Mouse (Mus musculus): ENCODE data around the gene Antxr1. TPM values are rescaled to one million over a fixed set of nuclear protein-coding genes. Genes with fewer than 3 reads are reported as not detected.
A peak's percentile ranks its signal among the peaks of the same experiment; 100 is the strongest.
"Not testable (repeated sequence)": the region's sequence is repeated elsewhere in the genome, so short reads cannot be mapped to it uniquely, and the experiment has no call there.

Antxr1 gene
- polyA plus RNA-seq, 1 experiment from 2014 or later = 5.9 TPM

GRCm38 (mm10) chr6:87100297-87101020 is 235.2 kb downstream of the Antxr1 start:
- no peak for ATAC-seq (ENCODE audit: low FRiP score, low TSS enrichment)
- Histone ChIP-seq H3K27me3 (ENCODE audit: control insufficient read depth, insufficient read depth, low read length) (no peaks in the 10 kb centered on the region), H3K4me1 (replicated peaks; ENCODE audit: control insufficient read depth, insufficient read depth) (peaks cover 2% of the 10 kb centered on the region; the same call in 1 of the 2 replicates), H3K9me3 (ENCODE audit: control insufficient read depth, low read length) (no peaks in the 10 kb centered on the region), H3K4me3 (ENCODE audit: low read depth, low read length) (no peak overlapping the region), H3K36me3 (ENCODE audit: control insufficient read depth, insufficient read depth, low read length) (no peaks in the 10 kb centered on the region), H3K27ac (replicated peaks) (peak overlapping the region; percentile 85), H3K9ac (ENCODE audit: low read length) (0 out of 2 replicates have a peak overlapping the region, but pooled peaks have one; percentile 32), H3K4me2 (replicated peaks; ENCODE audit: low read depth) (no peak overlapping the region)
- 72% methylated on average over 9 of the region's 9 CpGs for WGBS
- DNase-seq (ENCODE audit: low spot score) = peak; percentile 13
- TF ChIP-seq CTCF (IDR thresholded peaks at IDR 0.05; ENCODE audit: low read depth) (no peak), EP300 (optimal IDR thresholded peaks at IDR 0.05) (no peak)

GRCm38 (mm10) chr6:87099671-87100296 is 235.8 kb downstream of the Antxr1 start:
- peak overlapping the region; percentile 85 for H3K27ac ChIP-seq (replicated peaks)
- H3K9me3 ChIP-seq (ENCODE audit: control insufficient read depth, low read length) = no peaks in the 10 kb centered on the region
- no peak overlapping the region for H3K4me2 ChIP-seq (replicated peaks; ENCODE audit: low read depth)
- H3K4me1 ChIP-seq (replicated peaks; ENCODE audit: control insufficient read depth, insufficient read depth) = peaks cover 2% of the 10 kb centered on the region; the same call in 1 of the 2 replicates
- TF ChIP-seq EP300 (optimal IDR thresholded peaks at IDR 0.05) = no peak
- no peaks in the 10 kb centered on the region for H3K27me3 ChIP-seq (ENCODE audit: control insufficient read depth, insufficient read depth, low read length)
- DNase-seq (ENCODE audit: low spot score) (no peak), ATAC-seq (ENCODE audit: low FRiP score, low TSS enrichment) (no peak; the same call in 1 of the 2 replicates)
- no peaks in the 10 kb centered on the region for H3K36me3 ChIP-seq (ENCODE audit: control insufficient read depth, insufficient read depth, low read length)
- WGBS = 41% methylated on average over 7 of the region's 7 CpGs
- H3K9ac ChIP-seq (ENCODE audit: low read length) = 0 out of 2 replicates have a peak overlapping the region, but pooled peaks have one; percentile 32
- H3K4me3 ChIP-seq (ENCODE audit: low read depth, low read length) = no peak overlapping the region

- TF ChIP-seq CTCF (IDR thresholded peaks at IDR 0.05; ENCODE audit: low read depth) (no peak), EP300 (optimal IDR thresholded peaks at IDR 0.05) (no peak)
- no peak for DNase-seq (ENCODE audit: low spot score)
- peaks cover 2% of the 10 kb centered on the region; the same call in 1 of the 2 replicates for H3K4me1 ChIP-seq (replicated peaks; ENCODE audit: control insufficient read depth, insufficient read depth)
- WGBS = 21% methylated on average over 3 of the region's 3 CpGs
- H3K9ac ChIP-seq (ENCODE audit: low read length) = no peak overlapping the region
- no peak overlapping the region for H3K4me3 ChIP-seq (ENCODE audit: low read depth, low read length)
- peak overlapping the region; percentile 40; the same call in 1 of the 2 replicates for H3K27ac ChIP-seq (replicated peaks)
- no peak for ATAC-seq (ENCODE audit: low FRiP score, low TSS enrichment)
- H3K27me3 ChIP-seq (ENCODE audit: control insufficient read depth, insufficient read depth, low read length) = no peaks in the 10 kb centered on the region
- H3K9me3 ChIP-seq (ENCODE audit: control insufficient read depth, low read length) = no peaks in the 10 kb centered on the region
- no peaks in the 10 kb centered on the region for H3K36me3 ChIP-seq (ENCODE audit: control insufficient read depth, insufficient read depth, low read length)
- no peak overlapping the region for H3K4me2 ChIP-seq (replicated peaks; ENCODE audit: low read depth)
These were observed 236.4 kb downstream of the Antxr1 start for GRCm38 (mm10) chr6:87099261-87099660.

GRCm38 (mm10) chr6:87093631-87094030 is 242.0 kb downstream of the Antxr1 start:
- not testable (repeated sequence) for H3K9me3 ChIP-seq (ENCODE audit: control insufficient read depth, low read length); H3K9ac ChIP-seq (ENCODE audit: low read length); H3K4me2 ChIP-seq (replicated peaks; ENCODE audit: low read depth); DNase-seq (ENCODE audit: low spot score); H3K27ac ChIP-seq (replicated peaks); H3K27me3 ChIP-seq (ENCODE audit: control insufficient read depth, insufficient read depth, low read length); H3K4me1 ChIP-seq (replicated peaks; ENCODE audit: control insufficient read depth, insufficient read depth); ATAC-seq (ENCODE audit: low FRiP score, low TSS enrichment); H3K4me3 ChIP-seq (ENCODE audit: low read depth, low read length)
- 89% methylated on average over 8 of the region's 8 CpGs for WGBS
- peaks cover 11% of the 10 kb centered on the region; the same call in 1 of the 2 replicates for H3K36me3 ChIP-seq (ENCODE audit: control insufficient read depth, insufficient read depth, low read length)

GRCm38 (mm10) chr6:87092476-87092875 is 243.1 kb downstream of the Antxr1 start:
- WGBS = 72% methylated on average over 5 of the region's 5 CpGs
- TF ChIP-seq EP300 (optimal IDR thresholded peaks at IDR 0.05) (no peak), CTCF (IDR thresholded peaks at IDR 0.05; ENCODE audit: low read depth) (no peak)
- DNase-seq (ENCODE audit: low spot score) (peak; percentile 42), ATAC-seq (ENCODE audit: low FRiP score, low TSS enrichment) (peak; percentile 57; the same call in 1 of the 2 replicates)
- Histone ChIP-seq H3K9me3 (ENCODE audit: control insufficient read depth, low read length) (no peaks in the 10 kb centered on the region), H3K4me2 (replicated peaks; ENCODE audit: low read depth) (no peak overlapping the region), H3K4me1 (replicated peaks; ENCODE audit: control insufficient read depth, insufficient read depth) (no peaks in the 10 kb centered on the region), H3K36me3 (ENCODE audit: control insufficient read depth, insufficient read depth, low read length) (peaks cover 17% of the 10 kb centered on the region; the same call in 1 of the 2 replicates), H3K27me3 (ENCODE audit: control insufficient read depth, insufficient read depth, low read length) (no peaks in the 10 kb centered on the region), H3K27ac (replicated peaks) (no peak overlapping the region), H3K9ac (ENCODE audit: low read length) (no peak overlapping the region), H3K4me3 (ENCODE audit: low read depth, low read length) (no peak overlapping the region)

GRCm38 (mm10) chr6:87090877-87091276 is 244.7 kb downstream of the Antxr1 start:
- H3K9me3 ChIP-seq (ENCODE audit: control insufficient read depth, low read length) = no peaks in the 10 kb centered on the region
- 81% methylated on average over 3 of the region's 3 CpGs for WGBS
- no peak for TF ChIP-seq EP300 (optimal IDR thresholded peaks at IDR 0.05)
- TF ChIP-seq CTCF (IDR thresholded peaks at IDR 0.05; ENCODE audit: low read depth) = no peak
- no peaks in the 10 kb centered on the region for H3K27me3 ChIP-seq (ENCODE audit: control insufficient read depth, insufficient read depth, low read length)
- no peak for DNase-seq (ENCODE audit: low spot score)
- H3K4me3 ChIP-seq (ENCODE audit: low read depth, low read length) = no peak overlapping the region
- no peak overlapping the region for H3K9ac ChIP-seq (ENCODE audit: low read length)
- no peak; the same call in 1 of the 2 replicates for ATAC-seq (ENCODE audit: low FRiP score, low TSS enrichment)
- H3K27ac ChIP-seq (replicated peaks) = no peak overlapping the region
- H3K4me1 ChIP-seq (replicated peaks; ENCODE audit: control insufficient read depth, insufficient read depth) = no peaks in the 10 kb centered on the region
- H3K4me2 ChIP-seq (replicated peaks; ENCODE audit: low read depth) = no peak overlapping the region
- peaks cover 24% of the 10 kb centered on the region for H3K36me3 ChIP-seq (ENCODE audit: control insufficient read depth, insufficient read depth, low read length)

Data from stomach, postnatal 0 days (tissue).